Mouse (Mus musculus): Measurements from ENCODE around the gene Iqschfp.

- TF ChIP-seq CTCF (IDR thresholded peaks at IDR 0.05): no peak
- no peak for TF ChIP-seq EP300 (IDR thresholded peaks at IDR 0.05)
These were observed 31.1 kb downstream of the Iqschfp start for GRCm38 (mm10) chr3:67923095-67923494.

Measured in lung, postnatal 0 days (tissue).